Mouse (Mus musculus) heart, embryonic 14.5 days (tissue): ENCODE results near the gene Ptpra. TPM values are rescaled to one million over a fixed set of nuclear protein-coding genes. Genes with fewer than 3 reads are reported as not detected.
"Not testable (repeated sequence)": the region's sequence is repeated elsewhere in the genome, so short reads cannot be mapped to it uniquely, and the experiment has no call there.

Source experiments
- ATAC-seq: fragments of 200-750 bp; cut with Nextera tagmentation; 2 replicates; pipeline ENCODE4 v1.8.0; 2017; ENCODE audit warnings: low read depth, moderate TSS enrichment; ENCODE audit not compliant: insufficient number of reproducible peaks, insufficient read depth, low FRiP score
- H3K27ac ChIP-seq, 2 experiments: fragments of 200-500 bp in 1 of 2; fragments of 300-500 bp in 1 of 2; sonication (generic) in 1 of 2; replicated peaks in 1 of 2; 2 replicates each; pipeline ENCODE4 v1.5.1; 2012 to 2014; ENCODE audit warnings: low read depth in 2 of 2, low read length in 2 of 2, control low read depth in 1 of 2, mild to moderate bottlenecking in 1 of 2, mixed read lengths in 1 of 2; ENCODE audit not compliant: control insufficient read depth in 1 of 2, insufficient read depth in 1 of 2
- H3K27me3 ChIP-seq: fragments of 300-500 bp; sonication (generic); 2 replicates; pipeline ENCODE4 v1.6.1; 2014; ENCODE audit warnings: mild to moderate bottlenecking, low read length, control low read depth; ENCODE audit not compliant: control insufficient read depth, insufficient read depth
- H3K36me3 ChIP-seq: fragments of 300-500 bp; sonication (generic); 2 replicates; pipeline ENCODE4 v1.6.1; 2014; ENCODE audit warnings: mild to moderate bottlenecking, control low read depth, low read length, mixed read lengths; ENCODE audit not compliant: control insufficient read depth, insufficient read depth
- H3K4me1 ChIP-seq, 2 experiments: fragments of 200-500 bp in 1 of 2; fragments of 300-500 bp in 1 of 2; sonication (generic) in 1 of 2; 2 replicates each; pipeline ENCODE4 v1.6.1; 2012 to 2014; ENCODE audit warnings: low read length in 2 of 2, control low read depth in 1 of 2, mixed read lengths in 1 of 2; ENCODE audit not compliant: control insufficient read depth in 2 of 2, insufficient read depth in 2 of 2
- H3K4me2 ChIP-seq: fragments of 300-500 bp; sonication (generic); 2 replicates; pipeline ENCODE4 v1.6.1; 2014; ENCODE audit warnings: mild to moderate bottlenecking, low read length
- H3K4me3 ChIP-seq, 2 experiments: fragments of 200-500 bp in 1 of 2; fragments of 300-500 bp in 1 of 2; sonication (generic) in 1 of 2; 2 replicates each; pipeline ENCODE4 v1.5.1; 2012 to 2014; ENCODE audit warnings: low read length in 2 of 2, mild to moderate bottlenecking in 2 of 2, control low read depth in 1 of 2, low read depth in 1 of 2, moderate library complexity in 1 of 2; ENCODE audit not compliant: control insufficient read depth in 1 of 2, insufficient read depth in 1 of 2
- H3K9ac ChIP-seq: fragments of 300-500 bp; sonication (generic); 2 replicates; pipeline ENCODE4 v1.6.1; 2014; ENCODE audit warnings: mild to moderate bottlenecking, low read length
- H3K9me3 ChIP-seq: fragments of 300-500 bp; sonication (generic); 2 replicates; pipeline ENCODE4 v1.6.1; 2016; ENCODE audit warnings: low read length, control low read depth; ENCODE audit not compliant: control insufficient read depth
- WGBS: fragments of 180-500 bp; shearing (Covaris S2); extraction: QIAGEN DNeasy Blood & Tissue Kit; methylation state at CpG from one replicate; pipeline ENCODE4 v1.1.7; 2014; 5-methylcytosine and 5-hydroxymethylcytosine counted together
- polyA plus RNA-seq: library from polyadenylated mRNA; unstranded; fragments of >200 nt; fragmentation: Nextera tagmentation; extraction: Ambion mirVana; gene quantifications from 2 replicates; pipeline ENCODE4 v1.2.1, GENCODE M21; 2014

Gene Ptpra
- polyA plus RNA-seq, 1 experiment from 2014 or later, result 88.5 TPM

DNA sequence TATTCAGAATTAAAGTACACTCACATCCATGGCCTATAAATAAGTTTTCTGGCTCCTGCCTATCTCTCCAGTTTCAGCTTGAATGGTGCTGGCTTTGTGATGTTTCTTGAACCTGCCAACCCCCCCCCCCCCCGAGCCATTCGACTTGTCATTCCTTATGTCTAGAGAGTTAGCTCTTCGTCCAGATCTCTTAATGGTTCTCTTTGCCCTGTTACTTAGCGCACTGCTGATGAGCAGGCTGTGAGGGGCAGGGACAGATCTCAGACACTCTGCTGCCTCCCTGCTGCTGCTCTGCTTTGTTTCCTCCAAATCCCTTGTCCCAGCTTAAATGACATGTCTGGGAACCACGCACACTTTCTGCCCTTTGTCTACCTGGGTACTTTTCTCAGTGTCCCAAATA, 65.7 kb downstream of the Ptpra start:
- H3K9me3 ChIP-seq, result no peaks in the 10 kb centered on the region
- H3K9ac ChIP-seq, result no peak overlapping the region
- H3K4me2 ChIP-seq, result no peak overlapping the region
- no peaks in the 10 kb centered on the region for H3K4me1 ChIP-seq
- no peak overlapping the region for H3K4me3 ChIP-seq
- 68% methylated on average over 5 of the region's 5 CpGs for WGBS
- H3K27me3 ChIP-seq, result no peaks in the 10 kb centered on the region
- H3K27ac ChIP-seq, result no peak overlapping the region
- ATAC-seq, result no peak
- peaks cover 37% of the 10 kb centered on the region for H3K36me3 ChIP-seq

DNA sequence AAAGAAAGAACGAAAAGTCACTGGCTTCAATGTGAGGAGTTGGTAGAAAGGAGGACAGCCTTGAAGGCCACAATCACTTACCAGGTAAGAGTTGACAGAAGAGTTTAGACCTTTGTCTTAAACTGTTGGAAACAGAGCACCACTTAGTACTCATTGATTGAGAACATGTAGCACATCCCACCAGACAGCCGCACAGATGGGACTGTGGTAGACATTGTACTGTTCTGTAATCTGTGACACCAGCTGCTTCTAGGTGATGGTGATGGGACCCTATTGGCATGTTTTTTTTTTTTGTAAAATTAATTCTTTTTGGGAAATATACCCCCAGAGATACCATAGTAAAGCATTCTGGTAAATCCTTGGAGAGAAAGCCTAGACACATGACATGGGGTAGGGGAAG, 71.8 kb downstream of the Ptpra start:
- 87% methylated on average over 2 of the region's 2 CpGs for WGBS
- H3K9me3 ChIP-seq, result no peaks in the 10 kb centered on the region
- peaks cover 75% of the 10 kb centered on the region for H3K36me3 ChIP-seq
- no peak overlapping the region for H3K4me2 ChIP-seq
- H3K27me3 ChIP-seq, result no peaks in the 10 kb centered on the region
- H3K4me1 ChIP-seq, result no peaks in the 10 kb centered on the region
- no peak overlapping the region for H3K9ac ChIP-seq
- H3K27ac ChIP-seq, result no peak overlapping the region
- ATAC-seq, result no peak
- H3K4me3 ChIP-seq, result no peak overlapping the region

- ATAC-seq, H3K27me3 ChIP-seq, H3K9ac ChIP-seq, H3K9me3 ChIP-seq, H3K27ac ChIP-seq, H3K4me3 ChIP-seq, H3K4me2 ChIP-seq, H3K4me1 ChIP-seq: not testable (repeated sequence)
- H3K36me3 ChIP-seq, result peaks cover 75% of the 10 kb centered on the region
- 92% methylated on average over 3 of the region's 4 CpGs for WGBS
Observed at GRCm38 (mm10) chr2:130525480-130525879, 75.4 kb downstream of the Ptpra start.

DNA sequence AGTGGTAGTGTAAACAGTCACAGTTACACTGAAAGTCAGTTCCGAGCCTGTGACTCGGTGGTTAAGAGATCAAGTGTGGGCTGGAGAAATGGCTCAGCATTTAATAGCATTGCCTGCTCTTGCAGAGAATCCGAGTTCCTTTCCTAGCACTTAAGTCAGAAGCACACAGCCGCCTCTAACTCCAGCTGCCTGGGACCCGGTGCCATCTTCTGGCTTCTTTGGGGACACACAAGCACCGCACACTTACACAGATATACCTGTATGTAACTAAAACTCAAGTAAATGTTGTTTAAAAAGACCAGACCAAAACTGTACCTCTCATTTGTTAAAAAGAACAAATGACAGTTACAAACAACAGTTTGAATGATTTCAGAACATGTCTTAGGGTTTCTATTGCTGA, 78.4 kb downstream of the Ptpra start:
- H3K27ac ChIP-seq, result no peak overlapping the region
- H3K9me3 ChIP-seq, result no peaks in the 10 kb centered on the region
- 83% methylated on average over 6 of the region's 6 CpGs for WGBS
- no peak overlapping the region for H3K4me3 ChIP-seq
- no peak for ATAC-seq
- no peak overlapping the region for H3K9ac ChIP-seq
- no peaks in the 10 kb centered on the region for H3K27me3 ChIP-seq
- H3K4me2 ChIP-seq, result no peak overlapping the region
- H3K36me3 ChIP-seq, result peaks cover 70% of the 10 kb centered on the region
- peaks cover 0 to 2% of the 10 kb centered on the region in 2 experiments; a peak in 1 of 4 replicates for H3K4me1 ChIP-seq

DNA sequence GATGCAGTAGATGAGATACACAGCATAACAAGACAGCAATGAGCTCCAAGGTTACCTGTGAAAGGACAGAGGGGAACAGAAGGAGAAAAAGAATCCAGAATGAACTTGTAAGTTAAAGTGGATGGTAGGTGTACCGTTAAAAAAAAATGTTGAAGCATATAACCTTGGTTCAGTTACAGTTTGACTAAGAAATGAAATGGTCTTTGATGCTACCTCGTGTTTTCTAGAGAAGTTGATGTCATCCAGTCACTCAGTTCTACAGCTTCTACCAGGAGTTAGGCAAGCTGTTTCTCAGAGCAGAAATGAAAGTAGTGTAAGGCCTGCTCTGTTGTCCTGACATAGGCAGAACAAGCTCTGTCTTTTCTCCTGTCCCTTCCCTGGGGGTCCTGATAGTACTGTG, 79.2 kb downstream of the Ptpra start:
- Histone ChIP-seq H3K36me3 (peaks cover 75% of the 10 kb centered on the region), H3K4me2 (no peak overlapping the region), H3K9ac (no peak overlapping the region), H3K4me3 (no peak overlapping the region), H3K4me1 (peaks cover 0 to 2% of the 10 kb centered on the region in 2 experiments; a peak in 1 of 4 replicates), H3K9me3 (no peaks in the 10 kb centered on the region), H3K27ac (no peak overlapping the region), H3K27me3 (no peaks in the 10 kb centered on the region)
- WGBS, result 87% methylated on average over 2 of the region's 2 CpGs
- ATAC-seq, result no peak

DNA sequence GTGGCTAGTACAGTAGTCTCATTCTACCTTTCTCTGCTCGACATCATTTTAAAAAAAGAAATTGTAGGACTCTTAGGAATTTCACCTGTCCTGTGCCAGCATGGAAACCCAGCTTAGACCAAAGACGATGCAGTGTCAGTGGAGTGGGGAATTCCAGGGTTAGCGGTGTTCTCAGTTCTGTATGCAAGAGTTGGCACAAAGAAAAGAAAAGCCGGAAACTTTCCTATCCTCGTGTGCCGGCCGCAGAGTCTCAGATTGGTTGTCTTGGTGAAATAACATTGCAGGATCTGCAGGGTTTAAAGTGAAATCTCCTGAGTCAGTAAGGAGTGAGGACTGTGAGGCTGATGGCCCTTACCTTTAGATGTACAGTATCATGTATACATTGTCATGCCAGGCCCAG, 79.8 kb downstream of the Ptpra start:
- H3K4me3 ChIP-seq, result no peak overlapping the region
- 84% methylated on average over 7 of the region's 7 CpGs for WGBS
- H3K4me1 ChIP-seq, result peaks cover 0 to 2% of the 10 kb centered on the region in 2 experiments; a peak in 1 of 4 replicates
- no peak overlapping the region for H3K4me2 ChIP-seq
- H3K9ac ChIP-seq, result no peak overlapping the region
- peaks cover 75% of the 10 kb centered on the region for H3K36me3 ChIP-seq
- no peak for ATAC-seq
- H3K27me3 ChIP-seq, result no peaks in the 10 kb centered on the region
- no peak overlapping the region for H3K27ac ChIP-seq
- no peaks in the 10 kb centered on the region for H3K9me3 ChIP-seq

- no peaks in the 10 kb centered on the region for H3K27me3 ChIP-seq
- H3K9me3 ChIP-seq, result no peaks in the 10 kb centered on the region
- no peak overlapping the region for H3K4me2 ChIP-seq
- H3K4me3 ChIP-seq, result no peak overlapping the region
- ATAC-seq, result no peak
- peaks cover 0 to 2% of the 10 kb centered on the region in 2 experiments; a peak in 1 of 4 replicates for H3K4me1 ChIP-seq
- peaks cover 78% of the 10 kb centered on the region for H3K36me3 ChIP-seq
- WGBS, result 71% methylated on average over 2 of the region's 2 CpGs
- no peak overlapping the region for H3K27ac ChIP-seq
- no peak overlapping the region for H3K9ac ChIP-seq
Observed at GRCm38 (mm10) chr2:130532201-130532600, 82.1 kb downstream of the Ptpra start.

- no peak for ATAC-seq
- Histone ChIP-seq H3K9me3 (no peaks in the 10 kb centered on the region), H3K4me1 (no peaks in the 10 kb centered on the region), H3K4me2 (no peak overlapping the region), H3K27ac (no peak overlapping the region), H3K27me3 (no peaks in the 10 kb centered on the region), H3K4me3 (no peak overlapping the region), H3K9ac (no peak overlapping the region), H3K36me3 (peaks cover 87% of the 10 kb centered on the region)
- WGBS, result 86% methylated on average over 6 of the region's 6 CpGs
Observed at GRCm38 (mm10) chr2:130535017-130535416, 84.9 kb downstream of the Ptpra start.
